Mouse (Mus musculus) spleen, adult 2 months (tissue): ENCODE data around the gene Pdpr.

Source experiments
- CTCF ChIP-seq: fragments of 200-500 bp; IDR thresholded peaks from 2 replicates; pipeline ENCODE4 v1.5.1; 2011; ENCODE audit warnings: mild to moderate bottlenecking, inconsistent platforms; ENCODE audit not compliant: insufficient read depth, insufficient read length, insufficient replicate concordance; ENCODE audit errors: extremely low read depth
- POLR2A ChIP-seq: fragments of 200-500 bp; IDR thresholded peaks from 2 replicates; pipeline ENCODE4 v1.6.1; 2011; ENCODE audit warnings: low read depth, low read length, inconsistent platforms

- TF ChIP-seq POLR2A = no peak
- no peak for TF ChIP-seq CTCF
Measured at GRCm38 (mm10) chr8:111067439-111067838, 27.0 kb upstream of the Pdpr start.
